Mouse (Mus musculus): ENCODE results near the gene Taf9.
A peak's percentile ranks its signal among the peaks of the same experiment; 100 is the strongest.

Gene Taf9

GRCm38 (mm10) chr13:100651439-100652186, at the start of gene Taf9:
Gene Taf9 (plus strand): TSS chr13:100651579.
- DNase-seq (ENCODE audit: low spot score in 2 of 2) = no peak

- DNase-seq (ENCODE audit: low spot score in 2 of 2) = no peak
These were observed 49.0 kb upstream of the Taf9 start for GRCm38 (mm10) chr13:100602239-100602902.

DNA sequence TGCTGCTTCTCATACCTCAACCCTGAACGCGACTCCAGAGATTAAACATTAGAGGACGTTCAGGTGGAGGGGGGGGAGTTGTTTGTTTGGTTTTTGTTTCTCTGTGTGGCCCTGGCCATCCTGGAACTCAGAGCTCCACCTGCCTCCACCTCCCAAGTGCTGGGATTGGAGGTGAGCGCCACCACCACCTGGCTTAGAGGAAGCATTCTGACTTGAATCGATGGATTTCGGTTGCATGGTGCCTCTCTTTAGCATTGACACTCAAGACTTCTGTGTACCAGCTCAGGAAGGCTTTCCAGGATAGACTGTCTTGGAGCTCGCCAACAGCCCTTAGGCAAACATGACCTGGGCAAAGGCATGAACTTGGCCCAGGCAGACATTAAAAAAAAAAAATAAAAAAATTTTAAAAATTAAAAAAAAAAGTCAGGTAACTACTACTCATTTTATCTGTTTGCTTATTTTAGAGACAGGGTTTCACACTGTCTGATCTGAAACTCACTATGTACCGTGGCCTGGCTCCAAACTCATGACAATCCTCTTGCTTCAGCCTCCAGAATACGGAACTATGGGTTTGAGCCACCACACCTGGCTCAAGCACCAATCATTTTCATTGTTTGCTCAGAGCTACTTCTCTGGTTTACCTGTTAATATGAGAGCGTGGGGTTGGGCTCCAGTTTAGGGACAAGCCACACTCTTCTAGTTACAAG, 48.2 kb upstream of the Taf9 start:
- no peak for DNase-seq (ENCODE audit: low spot score in 2 of 2)

DNA sequence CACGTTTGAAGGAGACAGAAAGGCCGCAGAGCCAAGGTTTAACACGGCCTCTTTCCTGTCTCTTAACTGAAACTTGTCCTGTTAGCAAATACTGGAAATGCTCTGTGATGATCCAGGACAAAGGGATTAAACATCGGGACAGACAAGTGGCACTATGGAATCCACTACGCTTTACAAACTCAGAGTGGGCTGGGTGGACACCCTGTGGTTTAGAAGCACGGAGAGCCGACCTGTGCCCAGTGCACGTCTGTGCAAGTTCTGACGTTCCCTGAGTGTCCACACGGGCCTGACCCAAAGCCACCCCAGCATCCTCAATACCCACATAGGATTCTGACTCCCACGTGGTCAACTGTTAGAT, 47.7 kb upstream of the Taf9 start:
- DNase-seq (ENCODE audit: low spot score in 2 of 2) = no peak

- no peak for DNase-seq (ENCODE audit: low spot score in 2 of 2)
These were observed 45.5 kb upstream of the Taf9 start for GRCm38 (mm10) chr13:100605845-100606244.

- DNase-seq (ENCODE audit: low spot score in 2 of 2) = no peak
These were observed 43.6 kb upstream of the Taf9 start for GRCm38 (mm10) chr13:100607756-100608155.

DNA sequence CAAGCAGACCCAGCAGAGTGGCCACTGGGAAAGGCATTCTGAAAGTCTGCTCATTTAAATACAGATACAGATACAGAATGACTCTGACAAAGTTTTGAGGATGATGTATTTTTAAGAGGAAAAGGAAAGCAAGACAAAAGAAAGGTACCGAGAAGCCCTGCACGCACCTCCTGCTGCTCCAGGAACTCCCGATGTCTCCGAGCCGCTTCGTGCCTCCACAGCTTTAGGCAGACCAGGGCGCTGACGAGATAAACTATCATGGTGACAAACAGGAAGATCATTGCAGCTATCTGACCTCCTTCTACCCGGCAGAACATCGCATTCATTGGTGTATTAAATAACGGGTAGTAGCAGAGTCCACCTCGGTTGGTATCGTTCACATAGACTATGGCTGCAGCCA, 40.1 kb upstream of the Taf9 start:
- no peak for DNase-seq (ENCODE audit: low spot score in 2 of 2)

GRCm38 (mm10) chr13:100612251-100612650, 39.1 kb upstream of the Taf9 start:
- no peak for DNase-seq (ENCODE audit: low spot score in 2 of 2)

DNA sequence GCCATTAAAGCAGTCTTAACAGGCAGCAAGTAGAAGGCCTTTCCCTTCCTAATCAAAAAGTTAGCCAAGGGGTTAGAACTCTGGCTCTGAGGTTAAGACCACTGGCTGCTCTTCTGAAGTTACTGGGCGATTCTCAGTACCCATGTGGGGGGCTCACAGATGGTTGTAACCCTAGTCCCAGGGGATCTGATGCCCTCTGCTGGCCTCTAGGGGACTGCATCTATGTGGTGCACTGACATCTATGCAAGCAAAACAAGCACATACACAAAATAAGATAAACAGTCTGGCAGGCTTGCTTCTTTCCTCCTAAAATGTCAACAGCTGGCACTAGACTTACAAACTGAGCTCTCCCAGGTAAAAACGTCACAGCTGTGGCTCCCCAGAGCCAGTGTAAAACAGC, 38.5 kb upstream of the Taf9 start:
- DNase-seq (ENCODE audit: low spot score in 2 of 2) = no peak

- DNase-seq (ENCODE audit: low spot score in 2 of 2) = peak; percentile 36 to 78
These were observed 34.9 kb upstream of the Taf9 start, which contains the start of gene Marveld2 for GRCm38 (mm10) chr13:100616181-100617087. Gene Marveld2 (minus strand): TSS chr13:100616971.

GRCm38 (mm10) chr13:100617583-100617982, 33.8 kb upstream of the Taf9 start:
- DNase-seq (ENCODE audit: low spot score in 2 of 2) = no peak

DNA sequence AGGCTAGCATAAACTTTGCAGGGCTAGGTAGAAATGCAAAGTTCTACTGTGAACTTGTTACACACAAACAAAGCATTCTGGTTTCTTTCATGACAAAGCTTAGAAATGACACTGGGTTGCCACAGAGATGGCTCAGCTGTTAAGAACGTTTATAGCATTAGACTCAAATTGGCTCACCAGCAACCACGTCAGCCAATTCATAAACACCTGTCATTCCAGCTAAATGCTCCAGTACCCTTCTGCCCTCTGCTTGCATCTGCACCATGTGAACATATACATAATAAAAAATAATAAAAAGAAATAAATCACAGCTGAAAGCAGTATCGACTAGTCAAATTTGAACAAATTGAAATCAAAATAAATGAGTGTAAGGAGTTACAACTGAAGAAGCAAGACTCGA, 29.1 kb upstream of the Taf9 start:
- DNase-seq (ENCODE audit: low spot score in 2 of 2) = no peak

DNA sequence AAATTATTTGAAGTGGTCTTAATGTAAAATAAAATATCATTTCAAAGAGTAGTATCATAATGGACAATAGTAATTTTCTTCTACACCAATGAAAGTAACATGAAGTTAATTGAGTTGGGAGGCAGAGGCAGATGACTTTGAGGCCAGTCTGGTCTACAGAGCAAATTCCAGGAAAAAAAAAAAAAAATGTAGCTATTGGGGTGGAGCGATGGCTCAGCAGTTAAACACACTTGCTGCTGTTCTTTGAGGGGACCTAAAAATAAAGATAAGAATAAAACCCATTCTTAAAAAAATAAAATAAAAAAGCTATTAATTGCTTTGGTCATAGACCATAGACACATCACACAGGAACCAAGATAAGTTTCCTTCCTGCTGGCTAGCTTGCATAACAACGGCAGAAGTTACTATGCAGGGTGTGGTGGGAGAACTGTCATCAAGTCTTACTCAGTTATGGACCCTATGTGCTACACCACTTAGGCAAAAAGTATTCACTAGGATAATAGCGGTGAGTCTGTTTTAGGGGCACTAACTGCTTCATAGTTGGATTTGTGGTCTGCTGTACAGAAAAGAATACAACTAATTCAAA, 17.2 kb upstream of the Taf9 start:
- DNase-seq (ENCODE audit: low spot score in 2 of 2) = no peak

DNA sequence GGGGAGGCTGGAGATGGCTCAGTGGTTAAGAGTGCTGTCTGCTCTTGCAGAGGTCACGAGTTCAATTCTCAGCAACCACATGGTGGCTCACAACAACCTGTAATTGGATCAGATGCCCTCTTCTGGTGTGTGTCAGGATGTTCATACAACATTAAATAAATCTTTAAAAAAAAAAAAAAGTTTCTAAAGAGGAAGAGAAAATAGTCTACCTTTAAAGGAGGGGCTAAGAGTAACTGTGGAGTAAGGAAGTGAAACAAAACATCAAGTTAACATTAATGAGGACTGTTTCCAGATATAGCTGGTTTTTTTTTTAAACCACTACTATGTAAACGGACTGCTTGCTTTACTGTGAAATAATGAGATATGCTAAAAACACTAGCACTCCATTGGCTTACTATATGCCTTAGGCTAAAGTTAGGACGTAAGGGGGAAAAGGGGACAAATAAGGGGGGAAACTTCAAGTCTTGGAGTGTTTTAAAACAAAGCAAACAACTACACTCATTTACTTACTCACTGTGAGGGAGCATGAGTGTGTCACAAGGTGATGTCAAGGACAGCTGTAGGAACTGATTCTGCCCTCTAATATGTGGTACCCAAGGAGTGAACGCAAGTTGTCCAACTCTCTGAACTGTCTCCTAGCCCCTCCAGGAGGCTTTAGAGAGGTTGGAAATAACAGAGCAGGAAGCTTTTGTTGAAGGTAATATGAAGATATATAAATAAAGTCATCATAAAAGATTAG, 8.7 kb upstream of the Taf9 start:
- DNase-seq (ENCODE audit: low spot score in 2 of 2) = no peak

DNA sequence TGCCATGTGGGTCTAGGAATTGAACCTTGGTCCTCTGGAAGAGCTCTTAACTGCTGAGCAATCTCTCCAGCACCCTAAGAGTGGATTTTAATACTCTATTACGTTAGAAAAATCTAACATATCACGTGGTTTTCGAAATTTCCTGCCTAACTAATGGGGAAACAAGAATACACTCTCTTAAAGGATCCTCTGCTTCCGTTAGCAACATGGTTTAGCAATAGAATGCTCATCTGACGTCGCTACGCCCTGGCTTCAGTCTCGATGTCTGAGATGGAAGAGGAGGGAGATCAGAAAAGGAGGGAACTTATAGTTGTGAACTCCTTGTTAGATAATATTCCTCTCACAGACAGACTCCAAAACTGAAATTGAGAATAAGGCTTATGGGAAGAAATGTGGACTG, 3.2 kb upstream of the Taf9 start:
- DNase-seq (ENCODE audit: low spot score in 2 of 2) = no peak

DNA sequence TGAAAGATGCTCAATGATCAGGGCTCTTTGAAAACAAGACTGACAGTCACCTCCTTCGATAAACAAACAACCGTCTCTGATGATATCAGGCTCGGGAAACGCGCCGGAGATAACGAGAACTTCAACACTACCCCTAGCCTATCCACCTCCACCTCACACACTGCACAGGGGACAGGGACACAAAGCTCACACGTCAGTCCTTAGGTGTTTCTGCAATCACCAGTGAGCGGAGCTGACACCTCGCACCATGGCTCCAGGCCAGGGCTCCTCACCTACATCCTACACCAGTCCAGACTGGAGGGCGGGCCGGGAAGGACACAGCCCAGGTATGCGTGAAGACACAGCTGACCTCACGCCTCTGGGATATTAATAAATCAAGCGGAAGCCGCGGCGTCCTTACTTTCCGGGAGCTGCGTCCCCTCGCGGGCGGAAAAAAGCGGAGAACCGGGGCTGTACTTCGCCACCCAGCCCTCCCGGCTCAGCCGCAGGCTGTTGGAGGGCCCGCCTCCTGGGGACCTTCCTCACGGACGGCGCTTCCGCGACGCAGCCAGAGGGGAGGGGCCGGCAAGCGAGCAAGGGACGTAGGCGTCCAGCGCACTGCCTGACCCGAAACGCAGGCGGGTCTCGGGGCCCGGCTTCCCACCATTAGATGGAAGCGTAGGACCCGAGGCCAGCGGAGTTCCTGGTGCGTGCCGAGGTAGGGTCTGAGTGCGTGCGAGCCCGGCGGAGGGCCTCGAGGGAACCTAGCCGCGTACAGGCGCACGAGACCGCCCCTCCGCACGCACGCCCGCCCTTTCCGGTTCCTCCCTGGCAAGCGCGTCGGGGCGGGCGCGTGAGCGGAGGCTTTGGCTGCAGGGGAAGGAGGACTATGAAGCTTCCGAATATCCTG, 585 bp upstream of the Taf9 start, which contains the start of the genes Ak6 and Rad17:
TSS of gene Ak6 (plus strand) at position 430 of the 889 bp plus-strand sequence.
TSS of gene Rad17 (minus strand) at position 502 of the 889 bp plus-strand sequence.
- peak; percentile 92 to 98 for DNase-seq (ENCODE audit: low spot score in 2 of 2)

DNA sequence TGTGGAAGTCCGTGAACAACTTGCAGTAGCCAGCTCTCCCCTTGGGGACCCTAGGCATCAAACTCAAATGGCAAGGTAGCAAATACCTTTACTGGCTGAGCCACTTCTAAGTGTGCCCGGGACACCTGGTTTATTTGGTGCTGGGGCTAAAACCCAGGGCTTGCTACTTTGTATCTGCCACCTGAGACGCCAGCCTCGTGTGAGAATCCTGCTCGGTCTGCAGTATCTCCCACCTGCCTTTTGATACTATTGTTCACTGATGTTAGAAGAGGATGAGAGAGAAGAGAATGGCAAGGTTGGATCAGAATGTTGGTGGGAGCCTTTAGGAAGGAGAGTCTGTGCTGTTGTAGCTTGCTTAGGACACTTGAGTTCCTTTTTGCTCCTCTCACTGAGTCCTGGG, 6.7 kb downstream of the Taf9 start:
- DNase-seq (ENCODE audit: low spot score in 2 of 2) = no peak

- peak; percentile 45 to 81 for DNase-seq (ENCODE audit: low spot score in 2 of 2)
These were observed 8.6 kb downstream of the Taf9 start for GRCm38 (mm10) chr13:100659864-100660456.
